Mouse (Mus musculus) bone marrow macrophage, adult 2 months (primary cell): ENCODE data around the gene Cib1. TPM values are rescaled to one million over a fixed set of nuclear protein-coding genes. Genes with fewer than 3 reads are reported as not detected.

Source experiments
- H3K27ac ChIP-seq: 2 replicates; pipeline ENCODE4 v1.5.1; 2012; ENCODE audit warnings: low read depth, low read length; ENCODE audit not compliant: insufficient read depth
- H3K4me1 ChIP-seq: 2 replicates; pipeline ENCODE4 v1.6.1; 2012; ENCODE audit warnings: low read length; ENCODE audit not compliant: control insufficient read depth, insufficient read depth
- H3K4me3 ChIP-seq: 2 replicates; pipeline ENCODE4 v1.5.1; 2012; ENCODE audit warnings: mild to moderate bottlenecking, low read length, moderate library complexity; ENCODE audit not compliant: insufficient read depth
- CTCF ChIP-seq: IDR thresholded peaks from 2 replicates; pipeline ENCODE4 v1.5.1; 2012; ENCODE audit warnings: low read depth, mild to moderate bottlenecking, low read length, moderate library complexity
- POLR2A ChIP-seq: IDR thresholded peaks from 2 replicates; pipeline ENCODE4 v1.6.1; 2012; ENCODE audit warnings: mild to moderate bottlenecking, low read depth, low read length, borderline replicate concordance
- polyA plus RNA-seq: library from polyadenylated mRNA; stranded (reverse); fragments of >200 nt; gene quantifications from 2 replicates; pipeline ENCODE4 v1.2.4, GENCODE M21; 2012; ENCODE audit not compliant: missing spikeins, insufficient read depth, insufficient read length

The Cib1 gene
- polyA plus RNA-seq, 1 experiment = 69.3 TPM

DNA sequence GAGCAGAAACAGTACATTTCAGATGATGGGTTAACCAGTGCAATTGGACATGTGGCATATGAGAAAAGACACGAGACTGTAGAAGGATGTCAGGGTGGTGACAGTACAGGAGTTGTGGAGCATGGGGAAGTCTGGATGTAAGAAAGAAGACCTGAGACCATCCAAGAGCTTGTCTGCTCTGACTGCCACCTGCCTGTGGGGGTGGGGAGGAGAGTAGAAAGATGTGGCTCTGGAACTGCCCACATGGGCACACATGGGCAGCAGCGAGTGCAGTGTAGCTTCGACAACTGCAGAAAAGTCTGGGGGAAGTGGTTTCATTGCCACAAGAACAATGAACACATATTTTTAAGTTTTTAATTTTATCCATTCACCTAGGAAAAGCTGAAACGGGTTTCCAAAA is 35.2 kb downstream of the Cib1 start:
- H3K4me3 ChIP-seq = peak overlapping the region; percentile 96; the same call in 1 of the 2 replicates
- TF ChIP-seq CTCF (no peak), POLR2A (no peak)
- H3K27ac ChIP-seq = no peak overlapping the region
- H3K4me1 ChIP-seq = peaks cover 11% of the 10 kb centered on the region

DNA sequence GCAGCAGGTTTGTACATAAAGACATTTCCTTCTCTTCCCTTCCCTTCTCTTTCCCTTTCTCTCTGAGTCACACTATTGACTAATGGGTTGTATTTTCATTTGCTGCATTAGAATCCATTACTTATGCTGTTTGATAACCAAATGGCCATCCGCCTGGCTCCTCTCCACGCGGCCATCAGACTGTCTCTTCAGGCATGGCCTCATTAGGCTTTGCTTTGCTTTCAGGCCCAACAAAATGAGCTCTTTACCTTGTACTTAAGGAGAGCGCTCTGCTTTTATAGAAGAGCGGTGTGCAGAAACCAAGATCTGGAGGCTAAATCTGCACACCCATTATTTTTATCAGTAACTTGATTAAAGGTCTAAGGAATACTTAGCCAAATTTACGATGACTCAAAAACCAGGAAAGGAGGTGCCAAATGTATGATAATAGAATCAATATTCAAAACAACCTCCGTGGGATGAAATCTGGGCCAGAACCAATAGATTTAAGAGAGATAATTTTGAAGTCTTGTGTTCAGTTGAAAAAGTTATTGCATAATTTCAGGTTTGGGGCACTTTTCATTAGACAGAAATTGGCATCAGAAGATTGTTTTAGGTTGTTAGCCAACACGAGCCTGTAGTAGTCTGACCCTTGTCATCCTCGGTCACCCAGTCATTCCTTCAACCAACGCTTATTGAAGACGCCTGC is 36.9 kb downstream of the Cib1 start:
- peaks cover 21% of the 10 kb centered on the region for H3K4me1 ChIP-seq
- H3K4me3 ChIP-seq = no peak overlapping the region
- H3K27ac ChIP-seq = no peak overlapping the region
- no peak for TF ChIP-seq POLR2A
- no peak for TF ChIP-seq CTCF

DNA sequence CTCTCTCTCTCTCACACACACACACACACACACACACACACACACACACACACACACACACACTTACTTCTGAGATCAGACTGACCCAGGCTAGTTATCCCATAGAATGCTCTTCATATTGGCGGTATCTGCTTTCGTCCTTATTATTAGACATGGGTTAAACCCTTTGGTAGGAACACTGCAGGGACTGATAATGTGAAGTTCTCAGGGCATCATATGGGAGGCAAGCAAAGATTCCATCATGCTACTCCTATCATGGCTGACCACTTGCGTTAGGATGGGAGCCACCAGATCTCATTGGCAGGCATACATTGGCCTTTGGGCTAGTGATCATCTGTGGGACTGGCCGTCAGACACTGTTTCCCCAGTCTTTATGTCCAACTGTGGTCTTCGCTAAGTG is 37.5 kb downstream of the Cib1 start:
- Histone ChIP-seq H3K4me3 (no peak overlapping the region), H3K4me1 (peaks cover 21% of the 10 kb centered on the region), H3K27ac (no peak overlapping the region)
- TF ChIP-seq POLR2A (no peak), CTCF (no peak)

DNA sequence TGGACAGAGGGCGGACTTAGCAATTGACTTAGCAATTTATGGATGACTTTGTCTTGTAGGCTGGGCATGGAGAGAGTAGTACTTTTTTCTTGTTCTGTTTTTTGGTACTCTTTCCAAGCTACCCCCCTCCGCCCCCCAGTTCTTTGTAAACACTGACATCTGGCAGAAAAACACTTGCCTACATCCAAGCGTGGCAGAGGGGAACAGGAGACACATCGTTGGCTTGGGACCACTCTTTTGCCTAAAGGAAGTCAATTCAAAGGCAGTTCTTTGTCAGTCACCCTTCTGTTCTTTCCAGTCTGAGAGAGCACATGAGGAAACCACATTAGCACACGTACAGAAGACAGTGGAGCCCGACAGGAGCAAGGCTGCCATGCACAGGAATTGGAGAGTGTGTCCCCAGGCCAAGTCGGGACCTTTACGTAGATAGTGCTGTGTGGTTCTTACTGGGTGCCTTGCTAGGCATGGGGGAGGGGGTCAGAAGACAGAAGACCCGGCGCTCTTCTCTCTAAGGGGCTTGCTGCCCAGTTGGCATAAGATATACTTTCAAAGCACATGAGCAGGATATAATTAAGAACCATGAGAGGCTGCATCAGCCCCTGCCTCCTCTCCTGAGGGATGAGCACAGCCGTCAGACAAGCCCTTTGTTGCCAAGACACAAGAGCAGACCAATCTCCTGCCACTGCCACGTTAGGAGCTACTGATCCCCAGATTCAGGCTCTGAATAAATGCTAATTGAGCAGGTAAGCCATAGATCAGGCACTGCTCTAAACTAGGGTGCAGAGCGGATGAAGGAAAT is 38.5 kb downstream of the Cib1 start:
- Histone ChIP-seq H3K4me3 (no peak overlapping the region), H3K27ac (no peak overlapping the region), H3K4me1 (peaks cover 20% of the 10 kb centered on the region)
- TF ChIP-seq POLR2A (no peak), CTCF (no peak)

DNA sequence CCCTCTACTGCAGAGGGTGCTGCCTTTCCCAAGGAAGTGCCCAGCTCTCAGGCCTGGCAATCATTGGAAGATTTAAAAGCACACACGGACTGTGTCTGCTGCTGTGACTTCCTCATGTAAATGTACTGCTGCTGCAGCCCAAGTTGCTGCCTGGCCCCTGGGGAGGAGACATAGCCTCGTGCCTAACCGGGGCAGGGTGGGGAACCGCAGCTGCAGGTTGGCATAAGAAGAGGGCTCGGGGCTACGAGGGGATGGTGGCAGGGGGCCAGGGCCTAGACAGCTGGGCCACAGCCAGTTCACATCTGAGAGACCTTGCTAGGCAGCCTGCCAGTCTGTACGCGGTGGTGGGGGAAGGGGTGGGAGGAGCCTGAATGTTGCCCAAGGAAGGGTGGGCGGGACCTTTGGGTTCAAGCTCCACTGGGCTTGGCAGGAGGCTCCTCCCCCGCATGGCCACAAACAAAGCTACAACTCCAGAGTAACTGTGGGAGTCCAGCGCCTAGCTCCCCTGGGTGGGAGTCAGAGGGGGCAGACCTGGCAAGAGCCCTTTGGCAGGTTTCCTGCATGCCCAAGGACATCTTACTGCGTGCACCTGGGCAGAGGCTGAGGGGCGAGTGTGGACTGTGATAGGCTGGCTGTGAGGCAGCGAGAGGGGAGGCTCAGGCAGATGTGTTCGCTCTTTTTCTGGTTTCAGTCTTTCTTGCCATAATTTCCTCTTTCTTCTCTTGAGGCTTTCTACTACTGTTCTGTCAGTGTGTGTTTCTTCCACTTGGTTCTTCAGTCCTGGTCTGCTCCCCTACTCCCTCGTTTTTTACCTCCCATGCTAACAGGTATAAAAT is 40.2 kb downstream of the Cib1 start:
- Histone ChIP-seq H3K27ac (peak overlapping the region; percentile 92), H3K4me1 (peaks cover 15% of the 10 kb centered on the region), H3K4me3 (peak overlapping the region; percentile 60)
- TF ChIP-seq CTCF (no peak), POLR2A (peak; percentile 14; the same call in 1 of the 2 replicates)

DNA sequence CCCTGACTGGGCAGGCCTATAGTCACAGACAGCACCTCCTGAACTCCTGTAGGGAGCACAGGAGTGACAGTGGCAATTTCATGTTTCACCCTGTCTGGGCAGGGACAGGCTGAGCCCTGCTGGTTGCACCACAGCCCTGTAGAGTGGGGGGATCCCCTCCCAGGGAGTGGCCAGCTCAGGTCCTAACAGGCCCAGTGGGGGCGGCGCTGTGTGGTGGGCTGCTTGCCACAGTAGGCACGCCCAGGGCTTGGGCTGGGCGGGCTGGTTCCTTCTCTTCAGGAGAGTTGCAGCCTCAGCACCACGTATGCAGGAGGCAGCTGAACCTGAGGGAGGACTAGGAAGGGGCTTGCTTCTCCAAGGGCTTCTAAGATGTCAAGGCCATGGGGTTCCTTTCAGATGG is 41.2 kb downstream of the Cib1 start:
- H3K4me1 ChIP-seq = peaks cover 15% of the 10 kb centered on the region
- H3K27ac ChIP-seq = peak overlapping the region; percentile 92; the same call in 1 of the 2 replicates
- no peak for TF ChIP-seq POLR2A
- no peak for TF ChIP-seq CTCF
- H3K4me3 ChIP-seq = no peak overlapping the region

DNA sequence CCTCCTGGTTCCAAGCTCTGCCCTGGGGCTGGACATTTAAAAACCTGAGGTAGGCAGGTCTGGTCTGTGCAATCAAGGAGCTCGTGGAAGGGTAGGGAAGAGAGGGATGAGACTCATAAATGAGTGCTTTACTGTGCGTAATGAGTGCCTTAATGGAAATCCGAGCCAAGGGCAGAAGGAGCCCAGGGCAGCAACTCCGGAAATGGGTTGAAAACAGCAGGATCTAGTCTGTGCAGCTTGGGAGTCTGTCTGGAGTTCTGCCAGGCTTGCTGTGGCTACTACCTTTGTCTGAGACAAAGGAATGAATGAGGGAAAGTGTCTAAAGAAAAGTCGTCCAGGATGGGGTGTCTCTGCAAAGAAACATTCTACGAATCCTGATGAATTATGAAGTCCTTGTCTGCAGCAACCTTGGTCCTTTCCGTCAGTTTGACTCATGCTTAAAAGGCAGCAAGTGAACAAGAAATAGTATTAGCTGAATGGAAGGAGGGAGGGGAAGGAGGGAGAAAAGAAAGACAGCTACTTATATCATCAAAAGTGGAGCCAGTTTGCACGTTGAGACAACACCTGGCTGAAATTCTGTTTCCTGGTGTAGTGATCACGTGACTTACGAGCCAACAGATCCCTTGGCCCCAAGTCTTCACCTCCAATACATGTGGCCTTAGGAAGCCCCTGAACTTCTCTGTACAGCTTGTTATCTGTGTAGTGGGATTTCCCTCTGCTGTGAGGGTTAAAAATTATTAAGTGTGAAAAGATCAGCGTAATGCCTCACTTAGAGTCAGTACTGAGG is 43.3 kb downstream of the Cib1 start:
- TF ChIP-seq CTCF = no peak
- no peak for TF ChIP-seq POLR2A
- no peak overlapping the region for H3K27ac ChIP-seq
- peaks cover 22% of the 10 kb centered on the region for H3K4me1 ChIP-seq
- H3K4me3 ChIP-seq = no peak overlapping the region

DNA sequence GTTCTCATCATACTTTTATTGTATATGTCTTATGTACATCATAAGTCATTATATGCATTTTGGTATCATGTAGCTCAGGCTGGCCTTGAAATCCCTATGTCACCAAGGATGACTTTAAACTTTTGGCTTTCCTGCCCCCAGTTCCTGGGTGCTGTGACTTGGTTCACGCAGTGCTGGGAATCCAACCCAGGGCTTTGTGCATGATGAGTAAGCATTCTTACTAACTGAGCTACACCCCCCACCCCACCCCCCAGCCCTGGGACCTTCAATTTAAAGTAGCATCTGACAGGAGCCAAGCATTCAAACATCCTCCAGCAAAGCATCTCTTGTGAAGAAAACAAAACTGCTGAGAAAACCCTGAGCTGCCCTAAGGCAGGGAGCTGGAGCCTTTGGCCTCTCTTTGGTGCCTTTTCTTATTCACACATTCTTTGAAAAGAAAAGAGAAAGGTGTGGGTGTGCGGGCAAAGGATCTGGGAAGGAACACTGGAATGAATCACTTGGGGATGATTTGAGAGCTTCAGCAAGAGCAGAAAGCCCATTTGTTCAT is 44.0 kb downstream of the Cib1 start:
- no peak overlapping the region for H3K4me3 ChIP-seq
- no peak overlapping the region for H3K27ac ChIP-seq
- peaks cover 22% of the 10 kb centered on the region for H3K4me1 ChIP-seq
- TF ChIP-seq POLR2A (no peak), CTCF (no peak)

DNA sequence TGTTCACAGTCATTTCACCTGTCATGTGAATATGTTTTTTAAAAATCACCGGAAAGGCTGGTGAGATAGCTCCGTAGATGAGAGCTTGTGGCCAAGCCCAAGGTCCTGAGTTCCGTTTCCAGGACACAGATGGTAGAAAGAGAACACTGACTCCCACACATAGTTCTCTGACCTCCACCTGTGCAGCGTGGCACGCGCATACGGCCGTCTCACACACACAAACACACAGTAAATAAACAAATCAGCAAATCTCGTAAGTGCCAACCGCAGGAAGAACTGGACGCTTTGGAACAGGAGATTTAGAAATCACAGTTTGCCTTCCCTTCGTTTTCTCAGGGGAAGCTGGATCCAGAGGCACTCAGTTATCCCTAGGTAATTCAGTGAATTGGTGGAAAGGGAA is 45.1 kb downstream of the Cib1 start:
- Histone ChIP-seq H3K4me1 (peaks cover 19% of the 10 kb centered on the region), H3K27ac (no peak overlapping the region), H3K4me3 (no peak overlapping the region)
- TF ChIP-seq POLR2A = no peak
- TF ChIP-seq CTCF = no peak
